Comparison of ENCODE assay signal across 9 mouse cellular contexts in the genomic region with DNA sequence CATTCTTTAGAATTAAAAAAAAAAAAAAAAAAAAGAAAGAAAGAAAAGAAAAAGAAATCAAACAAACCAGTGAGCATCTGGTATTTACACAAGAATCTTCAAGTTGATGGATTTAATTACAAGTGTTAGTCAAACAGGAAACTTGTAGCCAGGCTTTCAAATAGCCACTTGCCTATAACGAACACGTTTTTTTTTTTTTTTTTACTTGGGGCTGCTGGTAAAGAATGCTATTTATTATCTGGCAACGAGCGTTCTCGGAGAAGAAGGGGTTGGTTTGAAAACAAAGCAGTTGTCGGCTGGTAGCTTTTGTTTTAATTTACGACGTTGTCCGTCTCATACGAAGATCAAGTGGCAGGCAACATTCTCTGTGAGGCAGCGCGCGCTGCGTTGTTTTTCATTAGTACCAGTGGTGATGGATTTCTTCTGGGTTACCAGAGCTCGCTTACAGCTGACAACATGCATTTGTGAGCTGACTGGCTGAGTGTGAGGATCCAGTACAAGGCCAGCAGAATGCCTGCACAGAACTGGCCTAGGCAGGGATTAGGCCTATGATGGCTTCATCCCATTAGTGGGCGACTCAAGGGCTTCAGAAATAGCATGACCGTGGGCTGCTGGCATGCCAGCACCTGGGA.
DNase-seq lines count a peak whose midpoint lies in the region; ATAC-seq and TF ChIP-seq lines count a peak whose summit lies in the region.
"Had no signal": no experiment of that assay in that cellular context is flagged by ENCODE, and none has a peak within 500 bp of the region (broad histone marks: within the 10 kb centered on the region; RNA-seq: fewer than 3 reads in every experiment).

No protein-coding gene starts in this region.

- H3K4me3 ChIP-seq in embryonic facial prominence, embryonic 13.5 days, result no peak overlapping the region
- no peak overlapping the region for H3K4me3 ChIP-seq in limb, embryonic 10.5 days
- no peak overlapping the region for H3K4me3 ChIP-seq in heart, adult 2 months
- H3K4me3 ChIP-seq: liver, embryonic 13.5 days had no signal

- no peaks in the 10 kb centered on the region for H3K36me3 ChIP-seq in embryonic facial prominence, embryonic 13.5 days
- no peaks in the 10 kb centered on the region for H3K36me3 ChIP-seq in limb, embryonic 10.5 days
- no peaks in the 10 kb centered on the region for H3K36me3 ChIP-seq in heart, adult 2 months (ENCODE audit: control insufficient read depth, insufficient read depth, low read length)
- H3K36me3 ChIP-seq: liver, embryonic 13.5 days had no signal

- peak; percentile 12 to 17 for DNase-seq in kidney, postnatal 4 days
- DNase-seq in kidney, adult 8-10 months, result no peak
- DNase-seq in limb, embryonic 10.5 days (ENCODE audit: low spot score), result peak; percentile 68
- peak; percentile 51 for DNase-seq in retina, embryonic 14.5 days (ENCODE audit: low spot score)
- DNase-seq in natural killer cell, adult 2 months (ENCODE audit: low spot score in 2 of 2), result no peak
- DNase-seq in heart, adult 2 months, result no peak
- DNase-seq: liver, embryonic 13.5 days; thymus, adult 2 months had no signal

- no peaks in the 10 kb centered on the region for H3K9me3 ChIP-seq in embryonic facial prominence, embryonic 13.5 days
- no peaks in the 10 kb centered on the region for H3K9me3 ChIP-seq in limb, embryonic 10.5 days (replicated peaks)
- H3K9me3 ChIP-seq: liver, embryonic 13.5 days had no signal

- H3K4me1 ChIP-seq in embryonic facial prominence, embryonic 13.5 days, result peaks cover 48% of the 10 kb centered on the region
- peaks cover 54% of the 10 kb centered on the region for H3K4me1 ChIP-seq in limb, embryonic 10.5 days
- no peaks in the 10 kb centered on the region for H3K4me1 ChIP-seq in heart, adult 2 months (ENCODE audit: control insufficient read depth, insufficient read depth, low read length)
- H3K4me1 ChIP-seq: liver, embryonic 13.5 days had no signal

- peak overlapping the region; percentile 28 for H3K4me2 ChIP-seq in embryonic facial prominence, embryonic 13.5 days
- H3K4me2 ChIP-seq: liver, embryonic 13.5 days had no signal

- WGBS in embryonic facial prominence, embryonic 13.5 days, result 22% methylated on average over 17 of the region's 17 CpGs
- 11% methylated on average over 17 of the region's 17 CpGs for WGBS in limb, embryonic 10.5 days
- 80% methylated on average over 17 of the region's 17 CpGs for WGBS in heart, adult 2 months

- TF ChIP-seq EP300 in heart, adult 2 months (IDR thresholded peaks at IDR 0.05; ENCODE audit: insufficient read depth, low read depth, low read length), result no peak

- TF ChIP-seq POLR2A in heart, adult 2 months (IDR thresholded peaks at IDR 0.05; ENCODE audit: insufficient read depth, low read depth, low read length), result no peak

- intact Hi-C loops in heart, adult 2 months (cut with DNase I), result no loop called here

- no peaks in the 10 kb centered on the region for H3K79me2 ChIP-seq in heart, adult 2 months (replicated peaks; ENCODE audit: control insufficient read depth, insufficient read depth, low read length)

- no peak for TF ChIP-seq CTCF in heart, adult 2 months (IDR thresholded peaks at IDR 0.05)

- no peak for ATAC-seq in embryonic facial prominence, embryonic 13.5 days (ENCODE audit: insufficient number of reproducible peaks, insufficient read depth, low FRiP score, low TSS enrichment, low read depth)

- no peak overlapping the region for H3K9ac ChIP-seq in embryonic facial prominence, embryonic 13.5 days
- H3K9ac ChIP-seq in heart, adult 2 months (ENCODE audit: low read depth, low read length), result no peak overlapping the region
- H3K9ac ChIP-seq: liver, embryonic 13.5 days had no signal

- H3K27me3 ChIP-seq in embryonic facial prominence, embryonic 13.5 days, result no peaks in the 10 kb centered on the region
- peaks cover 5% of the 10 kb centered on the region; the same call in 1 of the 2 replicates for H3K27me3 ChIP-seq in limb, embryonic 10.5 days (ENCODE audit: low read depth, poor library complexity, severe bottlenecking)
- no peaks in the 10 kb centered on the region for H3K27me3 ChIP-seq in heart, adult 2 months (ENCODE audit: control insufficient read depth, insufficient read depth, low read length)
- H3K27me3 ChIP-seq: liver, embryonic 13.5 days had no signal

- H3K27ac ChIP-seq in embryonic facial prominence, embryonic 13.5 days, result peak overlapping the region; percentile 63
- peak overlapping the region; percentile 68 for H3K27ac ChIP-seq in limb, embryonic 10.5 days
- H3K27ac ChIP-seq in heart, adult 2 months, result no peak overlapping the region
- H3K27ac ChIP-seq: liver, embryonic 13.5 days had no signal

Comparison
In these comparisons a context has a peak if more than half of its experiments do, and no peak if none do; other contexts are left out.
1. DNase-seq: peak in kidney, postnatal 4 days (2 of 2), limb, embryonic 10.5 days (single experiment) and retina, embryonic 14.5 days (single experiment); none in kidney, adult 8-10 months (0 of 2), natural killer cell, adult 2 months (0 of 2) and heart, adult 2 months (0 of 2).